8 mouse cellular contexts compared by ENCODE assay signal in the genomic region with DNA sequence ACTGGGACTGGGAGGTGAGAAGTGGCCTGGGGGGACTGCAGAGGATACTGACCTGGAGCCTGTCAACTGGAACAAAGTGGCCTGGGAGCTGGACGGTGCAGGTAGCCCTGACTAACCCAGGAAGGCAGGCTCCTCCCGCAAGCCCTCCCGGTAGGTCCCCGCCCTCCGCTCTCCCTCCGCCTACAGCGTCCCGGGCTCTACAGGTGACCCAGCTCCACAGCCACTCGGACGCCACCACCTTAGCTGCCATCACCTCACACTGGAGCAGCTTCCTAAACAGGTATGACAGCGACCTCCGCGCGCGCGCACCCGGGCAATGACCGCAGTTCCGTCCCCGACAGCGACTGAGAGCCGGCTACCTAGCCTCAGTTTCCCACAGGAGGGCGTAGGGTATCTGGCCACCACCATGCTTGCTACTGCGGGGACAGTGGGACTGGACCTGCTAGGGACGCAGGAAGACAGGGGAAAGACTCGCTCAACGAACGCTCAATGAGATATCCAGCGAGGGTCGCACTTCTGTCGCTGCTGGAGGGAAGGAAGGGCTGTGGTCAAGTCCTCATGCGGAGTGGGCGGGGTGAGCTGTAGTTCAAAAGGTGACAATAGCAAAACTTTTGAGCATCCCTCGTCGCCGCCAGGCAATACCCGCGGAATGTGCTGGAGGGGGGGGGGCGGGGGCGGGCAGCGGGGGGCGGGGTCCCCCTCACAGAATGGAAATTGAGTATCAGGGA. TPM values are rescaled to one million over a fixed set of nuclear protein-coding genes. Genes with fewer than 3 reads are reported as not detected.
DNase-seq lines count a peak whose midpoint lies in the region; ATAC-seq lines count a peak whose summit lies in the region.

A gene (plus strand): TSS at position 181 of the 728 bp plus-strand sequence.

- no peak within 1 kb of the TSS for H3K9ac ChIP-seq in heart, embryonic 11.5 days (ENCODE audit: low read depth, low read length)
- H3K9ac ChIP-seq in forebrain, embryonic 15.5 days (replicated peaks) = no peak within 1 kb of the TSS
- H3K9ac ChIP-seq in neural tube, embryonic 12.5 days = no peak within 1 kb of the TSS

- intact Hi-C loops in heart, postnatal 10 days (cut with DNase I) = no loop called here

- 2% methylated on average over 34 of the region's 42 CpGs for WGBS in heart, embryonic 11.5 days (ENCODE audit: insufficient replicate concordance)
- 2% methylated on average over 38 of the region's 42 CpGs for WGBS in forebrain, embryonic 15.5 days
- WGBS in neural tube, embryonic 12.5 days = 3% methylated on average over 42 of the region's 42 CpGs

- DNase-seq in heart, postnatal 10 days = no peak
- peak; percentile 37 to 55 for DNase-seq in kidney, postnatal 4 days
- no peak for DNase-seq in spleen, postnatal 36 days (ENCODE audit: low spot score in 2 of 2)
- DNase-seq in adrenal gland, postnatal 4 days (ENCODE audit: low spot score in 2 of 2) = no peak
- no peak for DNase-seq in spleen, adult 12 weeks (ENCODE audit: low spot score)

- no peak for ATAC-seq in heart, embryonic 11.5 days (replicated peaks; ENCODE audit: insufficient number of reproducible peaks, low FRiP score, low TSS enrichment)
- ATAC-seq in forebrain, embryonic 15.5 days (replicated peaks) = no peak
- ATAC-seq in neural tube, embryonic 12.5 days (ENCODE audit: low FRiP score, low read depth) = no peak

- H3K4me3 ChIP-seq in heart, embryonic 11.5 days (ENCODE audit: low read depth, low read length) = peak within 1 kb of the TSS; percentile 37
- peak within 1 kb of the TSS; percentile 28 for H3K4me3 ChIP-seq in forebrain, embryonic 15.5 days
- peak within 1 kb of the TSS; percentile 16 for H3K4me3 ChIP-seq in neural tube, embryonic 12.5 days

- no peak within 1 kb of the TSS for H3K27ac ChIP-seq in heart, embryonic 11.5 days (ENCODE audit: low read depth, low read length)
- H3K27ac ChIP-seq in forebrain, embryonic 15.5 days (replicated peaks) = no peak within 1 kb of the TSS
- H3K27ac ChIP-seq in neural tube, embryonic 12.5 days = no peak within 1 kb of the TSS

- no peaks in the 10 kb centered on the region for H3K9me3 ChIP-seq in heart, embryonic 11.5 days (replicated peaks; ENCODE audit: control insufficient read depth, low read length)
- no peaks in the 10 kb centered on the region for H3K9me3 ChIP-seq in forebrain, embryonic 15.5 days
- H3K9me3 ChIP-seq in neural tube, embryonic 12.5 days = no peaks in the 10 kb centered on the region

- peaks cover 34% of the 10 kb centered on the region for H3K27me3 ChIP-seq in heart, embryonic 11.5 days (ENCODE audit: control insufficient read depth, insufficient read depth, low read length)
- peaks cover 20% of the 10 kb centered on the region for H3K27me3 ChIP-seq in forebrain, embryonic 15.5 days
- peaks cover 26% of the 10 kb centered on the region for H3K27me3 ChIP-seq in neural tube, embryonic 12.5 days (replicated peaks)

- no peaks in the 10 kb centered on the region for H3K36me3 ChIP-seq in heart, embryonic 11.5 days (ENCODE audit: control insufficient read depth, insufficient read depth, low read length)
- H3K36me3 ChIP-seq in forebrain, embryonic 15.5 days = no peaks in the 10 kb centered on the region
- H3K36me3 ChIP-seq in neural tube, embryonic 12.5 days = no peaks in the 10 kb centered on the region

- H3K4me2 ChIP-seq in heart, embryonic 11.5 days = peak within 1 kb of the TSS; percentile 72
- H3K4me2 ChIP-seq in forebrain, embryonic 15.5 days (replicated peaks) = peak within 1 kb of the TSS; percentile 46
- H3K4me2 ChIP-seq in neural tube, embryonic 12.5 days (replicated peaks) = peak within 1 kb of the TSS; percentile 59

- H3K4me1 ChIP-seq in heart, embryonic 11.5 days (ENCODE audit: control insufficient read depth, insufficient read depth, low read length) = 0 out of 2 replicates have a peak, but pooled peaks cover 3% of the 10 kb centered on the region
- peaks cover 9% of the 10 kb centered on the region for H3K4me1 ChIP-seq in forebrain, embryonic 15.5 days
- peaks cover 8% of the 10 kb centered on the region; the same call in 1 of the 2 replicates for H3K4me1 ChIP-seq in neural tube, embryonic 12.5 days

RNA-seq across cellular contexts. Expression of the gene that starts here (rescaled TPM):
- polyA plus RNA-seq in heart, embryonic 11.5 days (2014; fragmentation: Nextera tagmentation; extraction: Ambion mirVana) = not detected in 2 replicates
- total RNA-seq in heart, postnatal 10 days (2021) = not detected
- 0.06 and 0.08 TPM in 2 replicates for polyA plus RNA-seq in forebrain, embryonic 15.5 days (2015; fragmentation: Nextera tagmentation; extraction: Ambion mirVana)
- polyA plus RNA-seq in neural tube, embryonic 12.5 days (2016; fragmentation: Nextera tagmentation; extraction: Ambion mirVana) = 0.13 TPM in 1 of 2 replicates, not detected in the other
- 1 to 10 TPM in 1 of 2 experiments, under 1 TPM in 1; 0.96 to 9.5 TPM for total RNA-seq in adrenal gland, postnatal 4 days (2021)

Comparison
In these comparisons a context has a peak if more than half of its experiments do, and no peak if none do; other contexts are left out.
1. DNase-seq: peak in kidney, postnatal 4 days (2 of 2); none in heart, postnatal 10 days (0 of 2), spleen, postnatal 36 days (0 of 2), adrenal gland, postnatal 4 days (0 of 2) and spleen, adult 12 weeks (single experiment).
2. Peak in every context shown above with its lines, with median percentiles within 50 percentile points of each other: H3K4me2 ChIP-seq and H3K4me3 ChIP-seq.